Mouse (Mus musculus) myocyte (in vitro differentiated cells): Measurements from ENCODE around the gene Aatk. TPM values are rescaled to one million over a fixed set of nuclear protein-coding genes. Genes with fewer than 3 reads are reported as not detected.

Experiments used
- H3K27me3 ChIP-seq: one replicate; pipeline ENCODE4 v1.6.1; 2011; ENCODE audit not compliant: control insufficient read depth, insufficient read depth, insufficient read length
- H3K36me3 ChIP-seq: one replicate; pipeline ENCODE4 v1.6.1; 2011; ENCODE audit not compliant: control insufficient read depth, insufficient read depth
- H3K4me2 ChIP-seq: one replicate; pipeline ENCODE4 v1.6.1; 2011; ENCODE audit warnings: low read depth, control low read depth
- H3K4me3 ChIP-seq: one replicate; pipeline ENCODE4 v1.5.1; 2011; ENCODE audit warnings: mild to moderate bottlenecking, control low read depth, moderate library complexity
- H3K79me2 ChIP-seq: one replicate; pipeline ENCODE4 v1.6.1; 2011; ENCODE audit not compliant: control insufficient read depth, insufficient read depth
- H3ac ChIP-seq: one replicate; pipeline ENCODE4 v1.6.1; 2011; ENCODE audit not compliant: control insufficient read depth, insufficient read length
- CEBPB ChIP-seq: IDR thresholded peaks from 2 replicates; pipeline ENCODE4 v1.6.1; 2011; ENCODE audit warnings: mild to moderate bottlenecking, moderate library complexity; ENCODE audit not compliant: poor library complexity, insufficient read depth, severe bottlenecking
- E2F4 ChIP-seq: IDR thresholded peaks from one replicate; pipeline ENCODE4 v1.6.1; 2011; ENCODE audit warnings: mild to moderate bottlenecking, control low read depth, moderate library complexity; ENCODE audit not compliant: insufficient read depth
- MAX ChIP-seq: IDR thresholded peaks from one replicate; pipeline ENCODE4 v1.6.1; 2011; ENCODE audit warnings: low read depth, mild to moderate bottlenecking, control low read depth
- MYOD1 ChIP-seq, 3 experiments: IDR thresholded peaks; one replicate each; pipeline ENCODE4 v1.6.1; 2011; ENCODE audit warnings: control low read depth in 2 of 3, low read depth in 2 of 3, mild to moderate bottlenecking in 2 of 3, moderate library complexity in 1 of 3; ENCODE audit not compliant: insufficient read length in 2 of 3, control insufficient read depth in 1 of 3
- MYOG ChIP-seq, 3 experiments: IDR thresholded peaks; one replicate each; pipeline ENCODE4 v1.6.1; 2011; ENCODE audit warnings: control low read depth in 2 of 3, low read depth in 2 of 3, mild to moderate bottlenecking in 2 of 3; ENCODE audit not compliant: insufficient read length in 2 of 3, control insufficient read depth in 1 of 3, insufficient read depth in 1 of 3
- POLR2A ChIP-seq: IDR thresholded peaks from one replicate; pipeline ENCODE4 v1.6.1; 2011; ENCODE audit warnings: low read depth, mild to moderate bottlenecking, control low read depth, moderate library complexity; ENCODE audit not compliant: insufficient read length
- POLR2AphosphoS2 ChIP-seq: IDR thresholded peaks from one replicate; pipeline ENCODE4 v1.6.1; 2011; ENCODE audit warnings: low read depth, control low read depth; ENCODE audit not compliant: insufficient read length
- REST ChIP-seq: IDR thresholded peaks from one replicate; pipeline ENCODE4 v1.6.1; 2011; ENCODE audit warnings: mild to moderate bottlenecking, control low read depth, moderate library complexity; ENCODE audit not compliant: insufficient read depth, insufficient read length
- SRF ChIP-seq: IDR thresholded peaks from one replicate; pipeline ENCODE4 v1.6.1; 2011; ENCODE audit warnings: low read depth; ENCODE audit not compliant: control insufficient read depth, insufficient read length
- TCF12 ChIP-seq: IDR thresholded peaks from one replicate; pipeline ENCODE4 v1.6.1; 2011; ENCODE audit warnings: mild to moderate bottlenecking, control low read depth; ENCODE audit not compliant: poor library complexity, insufficient read depth, severe bottlenecking
- TCF3 ChIP-seq: IDR thresholded peaks from one replicate; pipeline ENCODE4 v1.6.1; 2011; ENCODE audit warnings: low read depth, control low read depth; ENCODE audit not compliant: insufficient read length
- USF1 ChIP-seq: IDR thresholded peaks from one replicate; pipeline ENCODE4 v1.6.1; 2011; ENCODE audit warnings: low read depth, mild to moderate bottlenecking, control low read depth, moderate library complexity
- polyA plus RNA-seq: library from polyadenylated mRNA; unstranded; fragments of >200 nt; fragmentation: generic; extraction: Trizol; gene quantifications from one replicate; pipeline ENCODE4 v1.2.1, GENCODE M21; 2012; ENCODE audit warnings: missing spikeins

Aatk gene
- polyA plus RNA-seq, 1 experiment: 0.26 TPM

- H3K79me2 ChIP-seq: peaks cover 5% of the 10 kb centered on the region
- H3K36me3 ChIP-seq: no peaks in the 10 kb centered on the region
- no peak overlapping the region for H3K4me2 ChIP-seq
- no peaks in the 10 kb centered on the region for H3K27me3 ChIP-seq
- TF ChIP-seq REST (no peak), USF1 (no peak), MAX (no peak), MYOD1 (IDR thresholded peaks at IDR 0.05; ENCODE audit: control insufficient read depth in 1 of 3, insufficient read length in 2 of 3, low read depth in 2 of 3) (no peak), CEBPB (no peak), POLR2A (no peak), SRF (no peak), TCF3 (no peak), TCF12 (no peak), MYOG (IDR thresholded peaks at IDR 0.05; ENCODE audit: control insufficient read depth in 1 of 3, insufficient read depth in 1 of 3, insufficient read length in 2 of 3, low read depth in 2 of 3) (no peak), E2F4 (no peak)
- no peak overlapping the region for H3ac ChIP-seq
- H3K4me3 ChIP-seq: no peak overlapping the region
Observed at GRCm38 (mm10) chr11:119978701-119979100, 68.3 kb downstream of the Aatk start.

GRCm38 (mm10) chr11:119975739-119976501 lies 71.0 kb downstream of the Aatk start:
- Histone ChIP-seq H3K27me3 (no peaks in the 10 kb centered on the region), H3K36me3 (peaks cover 6% of the 10 kb centered on the region), H3ac (no peak overlapping the region), H3K4me3 (no peak overlapping the region), H3K4me2 (peak overlapping the region; percentile 81), H3K79me2 (peaks cover 5% of the 10 kb centered on the region)
- no peak for TF ChIP-seq TCF12
- peak in 1 of 3 experiments; percentile 67 for TF ChIP-seq MYOD1 (IDR thresholded peaks at IDR 0.05; ENCODE audit: control insufficient read depth in 1 of 3, insufficient read length in 2 of 3, low read depth in 2 of 3)
- TF ChIP-seq CEBPB: peak; percentile 53
- no peak for TF ChIP-seq POLR2A

- no peak overlapping the region for H3K4me3 ChIP-seq
- TF ChIP-seq SRF (no peak), TCF12 (no peak), MYOD1 (IDR thresholded peaks at IDR 0.05; ENCODE audit: control insufficient read depth in 1 of 3, insufficient read length in 2 of 3, low read depth in 2 of 3) (no peak), POLR2A (no peak), MAX (no peak), POLR2AphosphoS2 (no peak), TCF3 (no peak), REST (no peak), USF1 (no peak), MYOG (IDR thresholded peaks at IDR 0.05; ENCODE audit: control insufficient read depth in 1 of 3, insufficient read depth in 1 of 3, insufficient read length in 2 of 3, low read depth in 2 of 3) (no peak), CEBPB (no peak), E2F4 (no peak)
- H3ac ChIP-seq: no peak overlapping the region
- peaks cover 6% of the 10 kb centered on the region for H3K36me3 ChIP-seq
- H3K79me2 ChIP-seq: peaks cover 5% of the 10 kb centered on the region
- no peaks in the 10 kb centered on the region for H3K27me3 ChIP-seq
- peak overlapping the region; percentile 8 for H3K4me2 ChIP-seq
Observed at GRCm38 (mm10) chr11:119973789-119974188, 73.2 kb downstream of the Aatk start.

- Histone ChIP-seq H3K36me3 (peaks cover 10% of the 10 kb centered on the region), H3K4me3 (no peak overlapping the region), H3ac (no peak overlapping the region), H3K79me2 (no peaks in the 10 kb centered on the region), H3K27me3 (no peaks in the 10 kb centered on the region), H3K4me2 (no peak overlapping the region)
- TF ChIP-seq MYOG (IDR thresholded peaks at IDR 0.05; ENCODE audit: control insufficient read depth in 1 of 3, insufficient read depth in 1 of 3, insufficient read length in 2 of 3, low read depth in 2 of 3) (no peak), MYOD1 (IDR thresholded peaks at IDR 0.05; ENCODE audit: control insufficient read depth in 1 of 3, insufficient read length in 2 of 3, low read depth in 2 of 3) (peak in 1 of 3 experiments; percentile 1)
Observed at GRCm38 (mm10) chr11:119970021-119970851, 76.7 kb downstream of the Aatk start.

GRCm38 (mm10) chr11:119967892-119968291 lies 79.1 kb downstream of the Aatk start:
- H3K4me3 ChIP-seq: no peak overlapping the region
- H3K27me3 ChIP-seq: no peaks in the 10 kb centered on the region
- H3ac ChIP-seq: no peak overlapping the region
- TF ChIP-seq MYOG (IDR thresholded peaks at IDR 0.05; ENCODE audit: control insufficient read depth in 1 of 3, insufficient read depth in 1 of 3, insufficient read length in 2 of 3, low read depth in 2 of 3) (peak in 1 of 3 experiments; percentile 7), SRF (no peak)
- peaks cover 16% of the 10 kb centered on the region for H3K36me3 ChIP-seq
- no peak overlapping the region for H3K4me2 ChIP-seq
- no peaks in the 10 kb centered on the region for H3K79me2 ChIP-seq
